ENCODE assay signal across 8 mouse cellular contexts in the genomic region with DNA sequence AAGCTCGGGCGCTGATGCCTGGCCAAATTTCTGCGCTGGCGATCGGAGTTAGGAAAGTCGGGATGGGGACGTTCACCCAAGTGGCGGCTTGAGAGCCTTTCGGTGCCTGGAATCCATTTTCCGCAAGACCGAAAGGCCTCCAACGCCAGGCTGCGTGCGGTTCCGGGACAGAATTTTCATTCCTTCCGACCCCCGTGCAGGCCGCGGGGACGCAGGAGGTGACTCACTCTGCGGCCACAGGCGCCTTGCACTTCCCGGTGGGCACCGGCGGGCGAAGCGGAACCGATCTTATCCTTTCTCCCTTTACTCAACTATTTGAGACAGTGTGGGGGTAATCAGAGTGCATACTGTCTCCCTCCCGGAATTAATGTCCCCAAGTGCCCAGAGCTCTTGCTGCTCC. TPM values are rescaled to one million over a fixed set of nuclear protein-coding genes. Genes with fewer than 3 reads are reported as not detected.
DNase-seq lines count a peak whose midpoint lies in the region; ATAC-seq and TF ChIP-seq lines count a peak whose summit lies in the region.

No protein-coding gene starts in this region.

- H3K9me3 ChIP-seq in hindbrain, embryonic 10.5 days = no peaks in the 10 kb centered on the region
- H3K9me3 ChIP-seq in liver, embryonic 14.5 days (ENCODE audit: control insufficient read depth, low read length) = no peaks in the 10 kb centered on the region
- H3K9me3 ChIP-seq in neural tube, embryonic 12.5 days = no peaks in the 10 kb centered on the region

- DNase-seq in CD4-positive, CD25-positive, alpha-beta regulatory T cell, adult 2 months (ENCODE audit: low read depth, low spot score) = peak; percentile 24
- DNase-seq in brain, embryonic 14.5 days (ENCODE audit: low read depth) = peak; percentile 26
- DNase-seq in hindbrain, embryonic 10.5 days (ENCODE audit: low spot score) = peak; percentile 62
- DNase-seq in liver, embryonic 14.5 days (ENCODE audit: low read depth in 3 of 3, low spot score in 3 of 3) = no peak
- no peak for DNase-seq in urinary bladder, postnatal 14 days (ENCODE audit: low spot score)

- peaks cover 87% of the 10 kb centered on the region for H3K27me3 ChIP-seq in hindbrain, embryonic 10.5 days (ENCODE audit: insufficient read depth, poor library complexity, severe bottlenecking)
- peaks cover 76% of the 10 kb centered on the region for H3K27me3 ChIP-seq in liver, embryonic 14.5 days (ENCODE audit: control insufficient read depth, insufficient read depth, low read length)
- peaks cover 39% of the 10 kb centered on the region for H3K27me3 ChIP-seq in neural tube, embryonic 12.5 days (replicated peaks)

- no peak for TF ChIP-seq POLR2A in brain, embryonic 14.5 days (IDR thresholded peaks at IDR 0.05; ENCODE audit: borderline replicate concordance, extremely low read depth, insufficient read depth, insufficient read length, poor library complexity, severe bottlenecking)

- peak overlapping the region; percentile 57; the same call in 1 of the 2 replicates for H3K27ac ChIP-seq in hindbrain, embryonic 10.5 days
- no peak overlapping the region for H3K27ac ChIP-seq in liver, embryonic 14.5 days
- no peak overlapping the region for H3K27ac ChIP-seq in neural tube, embryonic 12.5 days

- under 1% methylated on average over 29 of the region's 29 CpGs for WGBS in hindbrain, embryonic 10.5 days
- under 1% methylated on average over 29 of the region's 29 CpGs for WGBS in liver, embryonic 14.5 days (ENCODE audit: insufficient replicate concordance)
- under 1% methylated on average over 29 of the region's 29 CpGs for whole genome bisulfite sequencing in neural tube, embryonic 12.5 days

- ATAC-seq in CD4-positive, CD25-positive, alpha-beta regulatory T cell, adult 4 months = no peak
- no peak for ATAC-seq in liver, embryonic 14.5 days (ENCODE audit: insufficient read depth)
- no peak for ATAC-seq in neural tube, embryonic 12.5 days (ENCODE audit: low FRiP score, low read depth)
- no peak for ATAC-seq in inflammation-experienced regulatory T-cells, adult 6 months

- H3K36me3 ChIP-seq in hindbrain, embryonic 10.5 days = no peaks in the 10 kb centered on the region
- no peaks in the 10 kb centered on the region for H3K36me3 ChIP-seq in liver, embryonic 14.5 days (replicated peaks; ENCODE audit: control insufficient read depth, insufficient read depth, low read depth)
- no peaks in the 10 kb centered on the region for H3K36me3 ChIP-seq in neural tube, embryonic 12.5 days

- H3K4me3 ChIP-seq in hindbrain, embryonic 10.5 days = peak overlapping the region; percentile 83
- peak overlapping the region; percentile 21 to 27; a peak in 2 of 4 replicates for H3K4me3 ChIP-seq in liver, embryonic 14.5 days (ENCODE audit: insufficient read depth in 1 of 2, low read depth in 2 of 2, low read length in 2 of 2)
- H3K4me3 ChIP-seq in neural tube, embryonic 12.5 days = peak overlapping the region; percentile 21

- no peak for TF ChIP-seq EP300 in liver, embryonic 14.5 days (IDR thresholded peaks at IDR 0.05; ENCODE audit: low read depth)

- H3K4me2 ChIP-seq in liver, embryonic 14.5 days (ENCODE audit: low read depth) = peak overlapping the region; percentile 56
- peak overlapping the region; percentile 94 for H3K4me2 ChIP-seq in neural tube, embryonic 12.5 days (replicated peaks)

- no peak overlapping the region for H3K9ac ChIP-seq in liver, embryonic 14.5 days (replicated peaks)
- H3K9ac ChIP-seq in neural tube, embryonic 12.5 days = no peak overlapping the region

- peaks cover 75% of the 10 kb centered on the region for H3K4me1 ChIP-seq in hindbrain, embryonic 10.5 days (replicated peaks)
- no peaks in the 10 kb centered on the region; a peak in 2 of 4 replicates for H3K4me1 ChIP-seq in liver, embryonic 14.5 days (replicated peaks; ENCODE audit: control insufficient read depth in 2 of 2, insufficient read depth in 2 of 2, low read length in 1 of 2)
- H3K4me1 ChIP-seq in neural tube, embryonic 12.5 days = peaks cover 40% of the 10 kb centered on the region

- TF ChIP-seq CTCF in brain, embryonic 14.5 days (IDR thresholded peaks at IDR 0.05; ENCODE audit: borderline replicate concordance, extremely low read depth, insufficient read depth, insufficient read length) = no peak
- no peak for TF ChIP-seq CTCF in liver, embryonic 14.5 days (IDR thresholded peaks at IDR 0.05; ENCODE audit: low read depth)

RNA-seq across cellular contexts. Expression of gene Hs3st3b1, which starts 1.3 kb away (rescaled TPM):
- 1 to 10 TPM; 1.7 to 2.2 TPM for polyA plus RNA-seq in CD4-positive, CD25-positive, alpha-beta regulatory T cell, adult 4 months (2017; shearing (Covaris generic))
- 7.9 and 10.5 TPM in 2 replicates for polyA plus RNA-seq in brain, embryonic 14.5 days (2012; rRNA removed)
- 13.1 and 13.4 TPM in 2 replicates for polyA plus RNA-seq in hindbrain, embryonic 10.5 days (2016; fragmentation: Nextera tagmentation; extraction: Ambion mirVana)
- 7.8 and 8.0 TPM in 2 replicates for polyA plus RNA-seq in liver, embryonic 14.5 days (2012; rRNA removed)
- polyA plus RNA-seq in liver, embryonic 14.5 days (2014; fragmentation: Nextera tagmentation; extraction: Ambion mirVana) = 10.4 and 12.1 TPM in 2 replicates
- 10.2 and 11.9 TPM in 2 replicates for polyA plus RNA-seq in neural tube, embryonic 12.5 days (2016; fragmentation: Nextera tagmentation; extraction: Ambion mirVana)
- polyA plus RNA-seq in inflammation-experienced regulatory T-cells, adult 6 months (2017; shearing (Covaris generic)) = 1 to 10 TPM; 3.8 to 5.8 (median 3.8) TPM

Comparison
In these comparisons a context has a peak if more than half of its experiments do, and no peak if none do; other contexts are left out.
1. DNase-seq: peak in CD4-positive, CD25-positive, alpha-beta regulatory T cell, adult 2 months (single experiment), brain, embryonic 14.5 days (single experiment) and hindbrain, embryonic 10.5 days (single experiment); none in liver, embryonic 14.5 days (0 of 3) and urinary bladder, postnatal 14 days (single experiment).
2. H3K4me3 ChIP-seq: peak in every context shown above with its lines; median percentile 83 in hindbrain, embryonic 10.5 days; 24 in liver, embryonic 14.5 days; 21 in neural tube, embryonic 12.5 days.